Mouse (Mus musculus) bone marrow, adult 2 months (tissue): ENCODE results near the gene Ar. TPM values are rescaled to one million over a fixed set of nuclear protein-coding genes. Genes with fewer than 3 reads are reported as not detected.

Experiments
- H3K27ac ChIP-seq: fragments of 200-500 bp; 2 replicates; pipeline ENCODE4 v1.5.1; 2012; ENCODE audit warnings: low read depth, mild to moderate bottlenecking, control low read depth, inconsistent platforms, low read length; ENCODE audit not compliant: control insufficient read depth, poor library complexity, insufficient read depth
- H3K4me1 ChIP-seq: fragments of 200-500 bp; 2 replicates; pipeline ENCODE4 v1.6.1; 2011; ENCODE audit warnings: low read length; ENCODE audit not compliant: control insufficient read depth, insufficient read depth
- H3K4me3 ChIP-seq: fragments of 200-500 bp; replicated peaks from 2 replicates; pipeline ENCODE3; 2011; ENCODE audit warnings: mild to moderate bottlenecking, low read depth, low read length, control low read depth; ENCODE audit not compliant: control insufficient read depth
- CTCF ChIP-seq: fragments of 200-500 bp; IDR thresholded peaks from 2 replicates; pipeline ENCODE4 v1.5.1; 2011; ENCODE audit warnings: low read length, control low read depth; ENCODE audit not compliant: control insufficient read depth, insufficient read depth
- POLR2A ChIP-seq: fragments of 200-500 bp; IDR thresholded peaks from 2 replicates; pipeline ENCODE4 v1.6.1; 2011; ENCODE audit warnings: low read depth, mild to moderate bottlenecking, control low read depth, low read length, borderline replicate concordance; ENCODE audit not compliant: control insufficient read depth
- WGBS: fragments of 180-500 bp; shearing (Covaris S2); methylation state at CpG from one replicate; pipeline ENCODE4 v1.1.7; 2018; 5-methylcytosine and 5-hydroxymethylcytosine counted together
- polyA plus RNA-seq: library from polyadenylated mRNA; stranded (reverse); fragments of >200 nt; gene quantifications from 2 replicates; pipeline ENCODE4 v1.2.4, GENCODE M21; 2011; ENCODE audit warnings: low replicate concordance; ENCODE audit not compliant: missing spikeins, insufficient read depth, insufficient read length

The Ar gene
- polyA plus RNA-seq, 1 experiment, result 0.80 TPM

DNA sequence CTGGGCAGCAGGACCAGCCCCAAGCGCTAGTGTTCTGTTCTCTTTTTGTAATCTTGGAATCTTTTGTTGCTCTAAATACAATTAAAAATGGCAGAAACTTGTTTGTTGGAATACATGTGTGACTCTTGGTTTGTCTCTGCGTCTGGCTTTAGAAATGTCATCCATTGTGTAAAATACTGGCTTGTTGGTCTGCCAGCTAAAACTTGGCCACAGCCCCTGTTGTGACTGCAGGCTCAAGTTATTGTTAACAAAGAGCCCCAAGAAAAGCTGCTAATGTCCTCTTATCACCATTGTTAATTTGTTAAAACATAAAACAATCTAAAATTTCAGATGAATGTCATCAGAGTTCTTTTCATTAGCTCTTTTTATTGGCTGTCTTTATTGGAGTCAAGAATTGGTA lies 174.5 kb downstream of the Ar start:
- no peak overlapping the region for H3K4me3 ChIP-seq
- no peak overlapping the region for H3K27ac ChIP-seq
- no peaks in the 10 kb centered on the region for H3K4me1 ChIP-seq
- no peak for TF ChIP-seq POLR2A
- no peak for TF ChIP-seq CTCF
- WGBS, result 87% methylated on average over 2 of the region's 2 CpGs

GRCm38 (mm10) chrX:98347481-98347880 lies 198.9 kb downstream of the Ar start:
- H3K4me3 ChIP-seq, result no peak overlapping the region
- 69% methylated on average over 1 of the region's 1 CpGs for WGBS
- TF ChIP-seq POLR2A (no peak), CTCF (no peak)
- H3K27ac ChIP-seq, result no peak overlapping the region
- no peaks in the 10 kb centered on the region for H3K4me1 ChIP-seq

DNA sequence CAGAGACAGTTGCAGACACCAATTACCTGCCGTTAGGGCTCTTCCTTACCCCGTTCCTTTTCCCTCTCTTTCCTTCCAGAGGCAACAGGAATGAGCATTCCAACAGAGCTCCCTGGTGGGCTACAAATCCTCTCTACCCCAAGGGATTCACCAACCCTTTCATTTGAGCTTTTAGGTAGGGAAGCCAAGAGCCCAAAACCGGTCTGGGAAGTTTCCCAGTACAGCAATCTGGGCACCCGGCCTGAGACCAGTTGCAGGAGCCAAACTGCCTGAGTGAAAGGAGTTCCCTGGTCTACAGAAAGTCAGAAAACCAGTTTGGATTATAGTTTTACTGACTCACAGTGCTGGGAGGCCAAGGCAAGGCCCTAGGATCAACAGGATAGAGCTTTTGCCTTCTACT lies 199.5 kb downstream of the Ar start:
- Histone ChIP-seq H3K4me1 (no peaks in the 10 kb centered on the region), H3K27ac (no peak overlapping the region), H3K4me3 (no peak overlapping the region)
- TF ChIP-seq POLR2A (no peak), CTCF (no peak)
- 61% methylated on average over 4 of the region's 4 CpGs for WGBS
